Mouse (Mus musculus): ENCODE data around the gene 4930430F08Rik.

The 4930430F08Rik gene

DNA sequence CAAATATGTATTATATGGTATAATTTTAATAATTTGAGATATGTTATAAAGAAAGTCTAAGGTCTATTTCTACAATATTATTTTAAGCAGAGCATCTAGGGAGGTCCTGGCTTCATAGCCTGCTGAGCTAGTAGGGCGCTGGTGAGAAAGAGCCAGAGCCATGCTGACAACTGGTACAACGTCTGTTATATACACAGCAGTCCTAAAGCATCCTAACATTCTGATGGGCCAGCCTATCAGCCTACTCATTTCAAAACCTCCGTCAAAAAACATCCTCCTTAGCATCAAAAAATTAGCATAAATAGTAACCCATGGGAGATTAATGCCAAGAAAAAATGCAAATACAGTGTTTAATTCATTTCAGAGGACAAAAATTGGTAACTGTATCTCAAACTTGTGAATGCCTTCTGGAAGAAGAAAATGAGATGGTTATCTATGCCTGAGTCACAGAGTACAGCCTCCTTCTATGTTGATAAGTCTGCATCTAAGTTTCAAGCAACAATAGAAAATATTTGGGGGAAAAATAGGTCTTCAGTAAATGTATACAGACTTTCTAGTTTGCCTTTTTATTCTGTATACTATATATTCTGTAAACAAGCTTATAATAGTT, 33.6 kb downstream of the 4930430F08Rik start:
- Histone ChIP-seq H3K36me3 (ENCODE audit: insufficient read depth, low read length) (no peaks in the 10 kb centered on the region), H3K9me3 (ENCODE audit: low read length) (no peaks in the 10 kb centered on the region), H3K4me1 (replicated peaks; ENCODE audit: low read depth, low read length) (no peaks in the 10 kb centered on the region), H3K27me3 (ENCODE audit: insufficient read depth, low read length) (no peaks in the 10 kb centered on the region), H3K4me3 (replicated peaks; ENCODE audit: low read length) (no peak overlapping the region)
- no peak for TF ChIP-seq NANOG (IDR thresholded peaks at IDR 0.05; ENCODE audit: borderline replicate concordance, low read length)

GRCm38 (mm10) chr10:100524499-100525390, 65.5 kb downstream of the 4930430F08Rik start:
- TF ChIP-seq POU5F1 (IDR thresholded peaks at IDR 0.05; ENCODE audit: borderline replicate concordance, low read length) (no peak), CTCF (conservative IDR thresholded peaks at IDR 0.05; ENCODE audit: low read length) (no peak), NANOG (IDR thresholded peaks at IDR 0.05; ENCODE audit: borderline replicate concordance, low read length) (no peak)
- no peak overlapping the region for H3K4me3 ChIP-seq (replicated peaks; ENCODE audit: low read length)
- H3K4me1 ChIP-seq (replicated peaks; ENCODE audit: low read depth, low read length), result no peaks in the 10 kb centered on the region
- H3K36me3 ChIP-seq (ENCODE audit: insufficient read depth, low read length), result no peaks in the 10 kb centered on the region
- H3K9me3 ChIP-seq (ENCODE audit: low read length), result no peaks in the 10 kb centered on the region
- H3K27me3 ChIP-seq (ENCODE audit: insufficient read depth, low read length), result no peaks in the 10 kb centered on the region

GRCm38 (mm10) chr10:100522330-100522729, 67.9 kb downstream of the 4930430F08Rik start:
- H3K4me1 ChIP-seq (replicated peaks; ENCODE audit: low read depth, low read length), result no peaks in the 10 kb centered on the region
- no peaks in the 10 kb centered on the region for H3K27me3 ChIP-seq (ENCODE audit: insufficient read depth, low read length)
- peaks cover 5% of the 10 kb centered on the region for H3K36me3 ChIP-seq (ENCODE audit: insufficient read depth, low read length)
- TF ChIP-seq CTCF (conservative IDR thresholded peaks at IDR 0.05; ENCODE audit: low read length) (no peak), NANOG (IDR thresholded peaks at IDR 0.05; ENCODE audit: borderline replicate concordance, low read length) (no peak), POU5F1 (IDR thresholded peaks at IDR 0.05; ENCODE audit: borderline replicate concordance, low read length) (no peak)
- no peak overlapping the region for H3K4me3 ChIP-seq (replicated peaks; ENCODE audit: low read length)
- no peaks in the 10 kb centered on the region for H3K9me3 ChIP-seq (ENCODE audit: low read length)
